Mouse (Mus musculus) small intestine, adult 2 months (tissue): Measurements from ENCODE around the gene Otogl.

ENCODE experiments used
- CTCF ChIP-seq: fragments of 200-500 bp; IDR thresholded peaks from 2 replicates; pipeline ENCODE4 v1.5.1; 2012; ENCODE audit warnings: low read depth, mild to moderate bottlenecking, control low read depth, inconsistent platforms, low read length, moderate library complexity, mixed read lengths; ENCODE audit not compliant: insufficient replicate concordance, insufficient read length; ENCODE audit errors: extremely low read depth
- POLR2A ChIP-seq: fragments of 200-500 bp; IDR thresholded peaks from 2 replicates; pipeline ENCODE4 v1.6.1; 2012; ENCODE audit warnings: low read depth, mild to moderate bottlenecking, control low read depth, inconsistent platforms, low read length, moderate library complexity

DNA sequence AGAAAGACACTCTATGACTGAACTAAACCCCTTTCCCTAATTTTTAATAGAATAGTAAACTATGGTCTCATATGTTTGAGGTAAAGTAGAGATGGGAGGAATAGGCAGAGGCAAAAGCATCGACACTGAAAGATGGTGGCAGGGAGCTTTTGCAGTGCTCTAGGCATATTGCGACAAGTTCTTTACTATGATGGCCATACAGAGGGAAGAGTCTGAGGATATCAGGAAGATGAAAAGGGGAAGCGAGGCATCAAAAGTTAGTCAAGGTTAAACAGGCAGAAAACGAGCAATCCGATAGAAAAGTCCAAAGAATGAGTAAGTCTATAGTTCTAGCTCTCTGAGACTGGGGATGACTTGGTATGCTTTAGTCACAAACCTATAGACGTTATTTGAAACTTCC lies 27.9 kb upstream of the Otogl start:
- TF ChIP-seq POLR2A (no peak), CTCF (no peak)
